Mouse (Mus musculus) pancreas, adult 10 weeks (tissue): ENCODE data around the gene Fbln7. TPM values are rescaled to one million over a fixed set of nuclear protein-coding genes. Genes with fewer than 3 reads are reported as not detected.

Experiments used
- polyA plus RNA-seq: library from polyadenylated mRNA; stranded (reverse); fragments of 350-450 nt; fragmentation: Illumina TruSeq; extraction: RNeasy Lipid Tissue Mini Kit (QIAGEN cat#74804); gene quantifications from one replicate; pipeline ENCODE4 v1.2.3, GENCODE M21; 2015; ENCODE audit warnings: low read depth, low replicate concordance; ENCODE audit not compliant: insufficient read depth

Gene Fbln7
- 0.46 TPM for polyA plus RNA-seq

DNA sequence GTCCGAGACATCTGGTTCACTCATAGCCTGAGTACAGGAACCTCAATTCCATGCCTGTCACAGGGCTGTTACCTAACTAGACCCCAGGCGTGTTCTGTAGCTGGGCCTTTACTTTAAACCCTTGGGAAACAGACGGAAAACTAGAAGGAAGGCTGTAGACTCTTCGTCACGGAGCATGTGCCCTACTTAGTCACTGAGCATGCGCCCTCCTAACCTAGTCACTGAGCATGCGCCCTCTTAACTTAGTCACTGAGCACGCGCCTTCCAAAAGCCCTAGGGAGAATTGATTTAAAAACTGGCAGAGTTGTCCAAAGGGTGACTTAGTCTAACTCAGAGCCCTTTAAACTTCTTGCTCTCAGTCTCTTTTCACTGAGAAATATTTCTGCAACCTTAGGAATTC is at the start of gene Fbln7:
Gene Fbln7, plus strand, starts transcription at position 346 of the 400 bp plus-strand sequence.

DNA sequence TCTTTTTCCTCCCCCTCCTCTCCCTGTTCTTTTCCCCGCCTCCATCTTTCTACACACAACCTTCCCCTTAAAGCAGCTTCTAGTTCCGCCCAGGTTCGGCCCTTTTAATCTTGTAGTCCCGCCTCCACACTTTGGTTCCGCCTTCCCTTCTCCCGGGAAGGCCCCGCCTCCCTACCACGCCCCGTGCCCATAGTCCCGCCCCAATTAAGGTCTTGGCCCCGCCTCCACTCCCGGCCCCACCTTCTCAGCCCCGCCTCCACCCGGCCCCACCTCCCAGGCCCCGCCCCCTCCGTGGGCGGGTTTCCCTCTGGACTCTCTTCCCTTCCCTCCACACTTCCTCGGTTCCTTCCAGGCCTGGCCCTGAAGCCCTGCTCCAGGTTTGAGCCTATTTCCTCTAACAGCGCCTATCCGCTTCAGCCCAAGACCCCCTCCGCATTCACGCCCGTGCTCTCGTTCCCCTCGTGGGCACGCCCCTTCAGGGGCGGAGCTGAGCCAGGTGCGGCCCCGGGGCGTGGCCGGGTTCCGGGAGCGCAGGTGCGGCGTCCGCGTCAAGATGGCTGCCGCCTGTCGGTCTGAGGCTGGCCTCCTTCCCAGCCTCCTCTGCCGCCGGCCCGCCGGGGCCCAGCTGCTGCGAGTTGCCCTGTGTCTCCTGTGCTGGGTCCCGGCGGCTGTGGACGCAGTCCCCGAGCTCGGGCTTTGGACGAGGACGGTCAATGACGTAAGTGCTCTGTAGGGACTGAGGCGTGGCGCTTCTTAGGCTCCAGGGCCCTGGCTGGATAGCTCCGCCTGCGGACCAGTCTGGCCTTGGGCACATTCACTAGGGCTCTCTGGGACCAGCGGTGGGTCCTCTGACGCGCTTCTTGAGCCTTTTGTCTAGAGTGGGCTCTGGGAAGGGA is 44.7 kb upstream of the Fbln7 start, which contains the start of gene Tmem87b:
Gene Tmem87b, plus strand, starts transcription at position 333 of the 896 bp plus-strand sequence.

DNA sequence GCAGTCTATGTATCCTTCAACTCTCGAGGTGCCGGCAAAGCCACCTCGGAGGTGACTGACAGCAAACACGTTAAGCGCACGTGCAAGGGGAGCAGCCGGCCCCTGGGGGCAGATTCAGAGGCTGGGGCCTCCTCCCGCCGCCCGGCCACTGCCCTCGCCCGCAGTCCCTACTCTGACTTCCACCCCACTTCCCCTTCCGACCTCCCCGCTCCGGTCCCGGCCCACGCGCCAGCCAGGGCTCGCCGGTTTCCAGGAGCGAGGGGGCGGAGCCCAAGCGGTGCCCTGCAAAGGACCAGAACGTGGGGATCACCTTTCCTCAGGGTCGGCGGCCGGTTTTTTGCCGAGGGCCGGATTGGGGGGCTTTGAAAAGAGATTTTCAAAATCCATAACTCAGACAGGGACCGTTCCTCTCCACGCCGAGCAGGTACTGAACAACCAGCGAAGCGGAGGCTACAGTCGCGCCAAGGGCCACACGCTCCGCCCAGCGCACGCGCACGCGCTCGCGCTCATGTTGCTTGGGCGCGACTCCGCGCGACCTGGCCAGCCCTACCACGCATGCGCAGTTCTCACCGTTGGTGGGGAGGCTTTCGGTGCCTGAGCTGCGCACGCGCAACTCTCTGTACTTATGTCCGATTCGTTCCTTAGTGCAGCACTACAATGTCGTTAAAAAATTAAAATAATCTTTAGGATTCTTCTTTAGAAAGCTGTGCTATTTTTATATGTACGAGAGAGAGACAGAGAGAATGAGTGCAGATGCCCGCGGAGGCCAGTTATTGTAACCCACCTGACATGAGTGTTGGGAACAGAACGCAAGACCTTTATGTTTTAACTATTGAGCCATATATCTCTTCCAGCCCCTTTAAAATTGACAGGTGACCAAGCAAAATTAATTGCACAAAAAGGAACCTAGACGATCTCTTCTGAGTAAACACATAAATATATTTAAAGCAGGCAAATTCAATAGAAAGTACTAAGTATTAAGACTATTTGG is 81.1 kb downstream of the Fbln7 start, which contains the start of gene Zc3h8:
Gene Zc3h8, minus strand, starts transcription at position 540 of the 991 bp plus-strand sequence.

Other genes with a start within 250 kb of the Fbln7 start
- gene Anapc1, start 175.6 kb upstream of the Fbln7 start, polyA plus RNA-seq = 20.5 TPM
- 4.1 TPM for gene Mertk, start 164.0 kb upstream of the Fbln7 start, polyA plus RNA-seq
- gene Tmem87b, start 44.9 kb upstream of the Fbln7 start, polyA plus RNA-seq = 10.0 TPM
- gene Zc3h8, start 81.1 kb downstream of the Fbln7 start, polyA plus RNA-seq = 1.7 TPM
- 1.1 TPM for gene Zc3h6, start 104.4 kb downstream of the Fbln7 start, polyA plus RNA-seq
- 2.0 TPM for gene Gm10762, start 104.7 kb downstream of the Fbln7 start, polyA plus RNA-seq
- gene Vinac1, start 185.2 kb downstream of the Fbln7 start, polyA plus RNA-seq = not detected
- gene Ttl, start 203.0 kb downstream of the Fbln7 start, polyA plus RNA-seq = 2.0 TPM
- gene Polr1b, start 238.0 kb downstream of the Fbln7 start, polyA plus RNA-seq = 7.0 TPM